Mouse (Mus musculus) MEL (cell line): ENCODE measurements around the gene Aldh16a1. TPM values are rescaled to one million over a fixed set of nuclear protein-coding genes. Genes with fewer than 3 reads are reported as not detected.
"Not testable (repeated sequence)": the region's sequence is repeated elsewhere in the genome, so short reads cannot be mapped to it uniquely, and the experiment has no call there.

Source experiments
- DNase-seq: peaks from one replicate; pipeline ENCODE4 v3.0.0; 2011; ENCODE audit warnings: low read depth, low spot score
- H3K27ac ChIP-seq: 2 replicates; pipeline ENCODE4 v1.5.1; 2012; ENCODE audit warnings: low read depth, mild to moderate bottlenecking, control low read depth, low read length, moderate library complexity; ENCODE audit not compliant: control insufficient read depth
- H3K27me3 ChIP-seq, 2 experiments: fragments of 150-350 bp in 1 of 2; sonication (generic) in 1 of 2; 2 replicates each; pipeline ENCODE4 v1.6.1; 2012; ENCODE audit warnings: low read length in 2 of 2, mild to moderate bottlenecking in 2 of 2, improper control_type of control experiment in 1 of 2, moderate library complexity in 1 of 2; ENCODE audit not compliant: insufficient read depth in 2 of 2, control insufficient read depth in 1 of 2
- H3K36me3 ChIP-seq, 2 experiments: 2 replicates each; pipeline ENCODE4 v1.6.1; 2012 to 2014; ENCODE audit warnings: low read length in 2 of 2, improper control_type of control experiment in 1 of 2, inconsistent platforms in 1 of 2, mild to moderate bottlenecking in 1 of 2; ENCODE audit not compliant: insufficient read depth in 2 of 2, control insufficient read depth in 1 of 2
- H3K4me1 ChIP-seq, 2 experiments: fragments of 150-350 bp in 1 of 2; sonication (generic) in 1 of 2; 2 replicates each; pipeline ENCODE4 v1.6.1; 2012; ENCODE audit warnings: low read length in 2 of 2, improper control_type of control experiment in 1 of 2, mild to moderate bottlenecking in 1 of 2; ENCODE audit not compliant: insufficient read depth in 2 of 2, control insufficient read depth in 1 of 2
- H3K4me3 ChIP-seq, 2 experiments: fragments of 150-350 bp in 1 of 2; sonication (generic) in 1 of 2; 2 replicates each; pipeline ENCODE4 v1.5.1; 2012; ENCODE audit warnings: low read depth in 2 of 2, low read length in 2 of 2, mild to moderate bottlenecking in 2 of 2, moderate library complexity in 2 of 2, control low read depth in 1 of 2, improper control_type of control experiment in 1 of 2; ENCODE audit not compliant: control insufficient read depth in 1 of 2, insufficient read depth in 1 of 2
- H3K79me2 ChIP-seq: 2 replicates; pipeline ENCODE4 v1.6.1; 2012; ENCODE audit warnings: mild to moderate bottlenecking, low read length, moderate library complexity; ENCODE audit not compliant: control insufficient read depth, poor library complexity, insufficient read depth
- H3K9ac ChIP-seq: 2 replicates; pipeline ENCODE4 v1.6.1; 2012; ENCODE audit warnings: low read depth, mild to moderate bottlenecking, control low read depth, low read length, moderate library complexity; ENCODE audit not compliant: control insufficient read depth, poor library complexity, severe bottlenecking
- H3K9me3 ChIP-seq: fragments of 150-350 bp; sonication (generic); replicated peaks from 2 replicates; pipeline ENCODE4 v1.6.1; 2012; ENCODE audit warnings: mild to moderate bottlenecking, low read length, improper control_type of control experiment, moderate library complexity; ENCODE audit not compliant: insufficient read depth
- CHD2 ChIP-seq: IDR thresholded peaks from 2 replicates; pipeline ENCODE4 v1.6.1; 2011; ENCODE audit warnings: low read length, improper control_type of control experiment
- CTCF ChIP-seq, 3 experiments: IDR thresholded peaks in 2 of 3; conservative IDR thresholded peaks in 1 of 3; 2 replicates each; pipeline ENCODE4 v1.5.1; 2011 to 2012; ENCODE audit warnings: low read length in 3 of 3, low read depth in 2 of 3, mild to moderate bottlenecking in 2 of 3, improper control_type of control experiment in 1 of 3, inconsistent platforms in 1 of 3, mixed read lengths in 1 of 3, moderate library complexity in 1 of 3; ENCODE audit not compliant: control insufficient read depth in 1 of 3, insufficient read depth in 1 of 3, poor library complexity in 1 of 3, severe bottlenecking in 1 of 3
- MEF2A ChIP-seq: IDR thresholded peaks from 2 replicates; pipeline ENCODE4 v1.6.1; 2014; ENCODE audit warnings: low read depth, mild to moderate bottlenecking, inconsistent platforms, low read length, improper control_type of control experiment; ENCODE audit not compliant: poor library complexity, insufficient replicate concordance, severe bottlenecking; ENCODE audit errors: extremely low read depth
- NELFE ChIP-seq: IDR thresholded peaks from 2 replicates; pipeline ENCODE4 v1.6.1; 2011; ENCODE audit warnings: low read depth, low read length, improper control_type of control experiment
- NRF1 ChIP-seq: IDR thresholded peaks from 2 replicates; pipeline ENCODE4 v1.6.1; 2014; ENCODE audit warnings: low read depth, mild to moderate bottlenecking, inconsistent platforms, low read length, improper control_type of control experiment, moderate library complexity; ENCODE audit not compliant: poor library complexity, insufficient read depth, severe bottlenecking
- POLR2A ChIP-seq, 2 experiments: IDR thresholded peaks; 2 replicates each; pipeline ENCODE4 v1.6.1; 2011 to 2012; ENCODE audit warnings: low read length in 2 of 2, mild to moderate bottlenecking in 2 of 2, control low read depth in 1 of 2, improper control_type of control experiment in 1 of 2, low read depth in 1 of 2, moderate library complexity in 1 of 2; ENCODE audit not compliant: control insufficient read depth in 1 of 2, insufficient read depth in 1 of 2, poor library complexity in 1 of 2
- TAL1 ChIP-seq: IDR thresholded peaks from 2 replicates; pipeline ENCODE4 v1.6.1; 2012; ENCODE audit warnings: mild to moderate bottlenecking, inconsistent platforms, low read length, moderate library complexity, mixed read lengths
- TBP ChIP-seq: IDR thresholded peaks from 2 replicates; pipeline ENCODE4 v1.8.0; 2011; ENCODE audit warnings: low read depth, low read length, improper control_type of control experiment
- USF2 ChIP-seq, 2 experiments: IDR thresholded peaks; 2 replicates each; pipeline ENCODE4 v1.6.1; 2011 to 2012; ENCODE audit warnings: improper control_type of control experiment in 2 of 2, low read length in 2 of 2, borderline replicate concordance in 1 of 2, inconsistent platforms in 1 of 2, low read depth in 1 of 2, mild to moderate bottlenecking in 1 of 2; ENCODE audit not compliant: insufficient read depth in 1 of 2
- ZMIZ1 ChIP-seq: IDR thresholded peaks from 2 replicates; pipeline ENCODE4 v1.6.1; 2012; ENCODE audit warnings: low read depth, mild to moderate bottlenecking, inconsistent platforms, low read length, improper control_type of control experiment, moderate library complexity
- polyA plus RNA-seq, 2 experiments: library from polyadenylated mRNA; stranded (reverse) in 1 of 2; unstranded in 1 of 2; fragments of >175 nt in 1 of 2; fragments of >200 nt in 1 of 2; gene quantifications; 2 replicates each; pipeline versions ENCODE4 v1.2.1 to v1.2.4; 2012; ENCODE audit warnings: low replicate concordance in 2 of 2, low read depth in 1 of 2; ENCODE audit not compliant: insufficient read length in 2 of 2, insufficient read depth in 1 of 2, missing spikeins in 1 of 2
- total RNA-seq: library from RNA; depleted of rRNA; stranded (reverse); fragments of 300-350 nt; gene quantifications from 2 replicates; pipeline ENCODE4 v1.2.3, GENCODE M21; 2012

The Aldh16a1 gene
- total and polyA plus RNA-seq, 3 experiments, result 33.9 to 61.6 TPM; not detected in 1

DNA sequence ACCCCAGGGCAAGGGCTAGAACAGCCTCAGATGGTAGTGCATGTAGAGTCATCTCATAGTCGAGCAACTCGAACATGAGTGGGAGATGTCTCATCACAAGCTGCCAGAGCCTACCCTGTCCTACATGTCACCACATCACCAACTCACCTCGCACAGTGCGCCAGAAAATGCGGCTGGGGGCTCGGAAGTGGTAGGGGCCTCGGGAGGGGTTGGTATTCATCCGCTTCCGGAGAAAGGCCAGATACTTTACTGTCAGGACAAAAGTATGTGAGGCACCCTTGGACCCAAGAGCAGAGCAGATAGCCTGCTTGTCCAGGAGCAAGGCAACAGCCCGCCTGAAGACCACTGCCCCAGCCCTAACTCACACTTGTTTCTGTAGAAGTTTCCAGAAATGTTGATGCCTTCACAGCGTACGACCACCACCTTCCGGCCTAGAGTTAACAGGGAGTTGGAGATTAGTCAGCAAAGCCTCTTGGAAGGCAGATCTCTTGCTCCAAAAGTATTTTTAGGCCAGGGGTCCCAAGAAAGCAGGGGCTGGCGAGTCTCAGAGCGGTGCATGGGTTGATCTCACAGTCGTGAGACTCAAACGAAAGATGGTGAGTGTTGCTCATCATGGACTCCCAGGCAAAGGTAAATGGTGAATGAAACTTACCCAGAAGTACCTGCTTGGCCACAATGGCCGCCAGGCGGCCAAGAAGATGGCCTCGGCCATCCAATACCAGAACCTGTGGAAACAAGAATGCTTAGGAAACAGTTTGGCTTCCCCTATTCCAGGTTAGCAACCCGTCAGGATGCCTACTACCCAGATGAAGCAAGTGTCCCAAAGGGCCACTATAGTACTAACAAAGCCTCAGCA lies 27.3 kb downstream of the Aldh16a1 start:
- TF ChIP-seq NRF1, result no peak
- TF ChIP-seq CTCF (IDR thresholded peaks at IDR 0.05 in 2 of 3, conservative IDR thresholded peaks at IDR 0.05 in 1 of 3; ENCODE audit: control insufficient read depth in 1 of 3, insufficient read depth in 1 of 3, low read depth in 2 of 3, low read length in 3 of 3, poor library complexity in 1 of 3, severe bottlenecking in 1 of 3), result peak in 1 of 3 experiments; percentile 23; a peak in 1 of 6 replicates
- no peak for TF ChIP-seq ZMIZ1
- no peak for TF ChIP-seq TAL1
- peak in 1 of 2 experiments; percentile 50; a peak in 1 of 4 replicates for TF ChIP-seq POLR2A (IDR thresholded peaks at IDR 0.05; ENCODE audit: control insufficient read depth in 1 of 2, insufficient read depth in 1 of 2, low read depth in 1 of 2, low read length in 2 of 2, poor library complexity in 1 of 2)
- TF ChIP-seq MEF2A, result no peak
- TF ChIP-seq NELFE, result no peak
- TF ChIP-seq CHD2, result no peak
- DNase-seq, result peak; percentile 57
- peaks cover 0 to 13% of the 10 kb centered on the region in 2 experiments; a peak in 2 of 4 replicates for H3K4me1 ChIP-seq
- H3K27me3 ChIP-seq, result no peaks in the 10 kb centered on the region
- H3K79me2 ChIP-seq, result peaks cover 64% of the 10 kb centered on the region
- peaks cover 14 to 18% of the 10 kb centered on the region in 2 experiments for H3K36me3 ChIP-seq
- H3K4me3 ChIP-seq, result peak overlapping the region; percentile 87 to 91
- peak overlapping the region; percentile 93 for H3K27ac ChIP-seq
- no peaks in the 10 kb centered on the region for H3K9me3 ChIP-seq
- H3K9ac ChIP-seq, result peak overlapping the region; percentile 97

DNA sequence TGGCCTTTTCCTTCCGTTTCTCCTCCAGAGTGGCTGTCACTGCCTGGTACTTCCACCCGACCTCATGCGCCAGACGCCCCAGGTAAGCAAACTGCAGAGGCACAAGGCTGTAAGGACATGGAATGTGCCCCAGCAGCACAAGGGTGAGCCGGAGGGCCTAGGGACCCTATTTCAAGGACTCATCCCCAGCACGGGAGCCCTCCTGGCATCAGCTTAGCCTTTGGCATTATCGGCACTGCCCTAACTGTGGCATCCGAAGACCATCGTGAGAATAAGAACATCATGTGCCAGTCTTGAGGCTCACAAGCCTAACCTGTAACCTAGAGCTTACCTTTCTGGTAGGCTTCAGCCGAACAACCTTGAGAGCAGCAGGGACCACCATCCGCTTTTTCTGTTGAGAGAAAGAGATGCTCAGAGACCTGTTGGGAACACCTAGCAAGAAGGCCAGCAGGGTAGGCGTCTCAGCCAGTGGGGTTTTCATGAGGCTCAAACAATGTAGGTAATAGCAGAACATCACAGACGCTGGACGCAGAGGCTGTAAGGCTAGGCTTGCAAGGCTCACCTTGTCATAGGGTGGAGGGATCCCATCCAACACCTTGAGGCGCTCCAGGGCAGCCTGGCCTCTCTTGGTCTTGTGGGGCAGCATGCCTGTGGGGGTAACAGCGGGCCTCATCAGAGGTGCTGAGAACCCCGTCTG lies 28.1 kb downstream of the Aldh16a1 start:
- Histone ChIP-seq H3K9ac (peak overlapping the region; percentile 97), H3K27me3 (no peaks in the 10 kb centered on the region), H3K79me2 (peaks cover 69% of the 10 kb centered on the region), H3K36me3 (peaks cover 14 to 23% of the 10 kb centered on the region in 2 experiments), H3K9me3 (no peaks in the 10 kb centered on the region), H3K4me1 (peaks cover 0 to 20% of the 10 kb centered on the region in 2 experiments; a peak in 2 of 4 replicates), H3K4me3 (peak overlapping the region; percentile 87 to 91), H3K27ac (peak overlapping the region; percentile 93)
- peak; percentile 52 for DNase-seq
- TF ChIP-seq USF2 (IDR thresholded peaks at IDR 0.05; ENCODE audit: borderline replicate concordance in 1 of 2, insufficient read depth in 1 of 2, low read depth in 1 of 2, low read length in 2 of 2) (0 out of 4 replicates have a peak, but pooled peaks of 1 of the 2 experiments have one; percentile 17), TBP (no peak), POLR2A (IDR thresholded peaks at IDR 0.05; ENCODE audit: control insufficient read depth in 1 of 2, insufficient read depth in 1 of 2, low read depth in 1 of 2, low read length in 2 of 2, poor library complexity in 1 of 2) (peak in 1 of 2 experiments; percentile 25; a peak in 2 of 4 replicates)

DNA sequence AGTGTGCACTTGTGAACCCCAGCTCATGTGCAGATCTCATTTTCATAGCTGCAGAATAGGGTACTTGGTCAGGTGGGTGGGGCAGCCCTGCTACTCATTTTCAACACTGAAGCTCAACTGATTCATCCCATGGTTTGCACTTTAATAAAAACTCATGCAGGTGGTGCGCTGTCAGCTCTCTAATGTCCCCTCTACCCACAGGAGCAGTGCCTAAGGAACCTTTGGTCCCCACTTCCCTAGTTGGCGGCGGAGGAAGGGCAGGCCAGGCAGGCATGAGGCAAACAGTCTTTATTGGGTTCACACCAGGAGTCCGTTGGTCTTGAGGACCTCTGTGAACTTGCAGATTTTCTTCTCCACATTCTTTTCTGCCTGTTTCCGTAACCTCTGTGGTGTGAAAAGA lies 28.7 kb downstream of the Aldh16a1 start:
- Histone ChIP-seq H3K27ac (peak overlapping the region; percentile 93), H3K4me1 (peaks cover 0 to 26% of the 10 kb centered on the region in 2 experiments; a peak in 2 of 4 replicates), H3K36me3 (peaks cover 14 to 23% of the 10 kb centered on the region in 2 experiments), H3K9ac (peak overlapping the region; percentile 97), H3K4me3 (peak overlapping the region; percentile 87 to 91), H3K79me2 (peaks cover 69% of the 10 kb centered on the region)
- not testable (repeated sequence) for DNase-seq, H3K9me3 ChIP-seq, H3K27me3 ChIP-seq
